ENCODE assay signal across 8 mouse cellular contexts in the genomic region with DNA sequence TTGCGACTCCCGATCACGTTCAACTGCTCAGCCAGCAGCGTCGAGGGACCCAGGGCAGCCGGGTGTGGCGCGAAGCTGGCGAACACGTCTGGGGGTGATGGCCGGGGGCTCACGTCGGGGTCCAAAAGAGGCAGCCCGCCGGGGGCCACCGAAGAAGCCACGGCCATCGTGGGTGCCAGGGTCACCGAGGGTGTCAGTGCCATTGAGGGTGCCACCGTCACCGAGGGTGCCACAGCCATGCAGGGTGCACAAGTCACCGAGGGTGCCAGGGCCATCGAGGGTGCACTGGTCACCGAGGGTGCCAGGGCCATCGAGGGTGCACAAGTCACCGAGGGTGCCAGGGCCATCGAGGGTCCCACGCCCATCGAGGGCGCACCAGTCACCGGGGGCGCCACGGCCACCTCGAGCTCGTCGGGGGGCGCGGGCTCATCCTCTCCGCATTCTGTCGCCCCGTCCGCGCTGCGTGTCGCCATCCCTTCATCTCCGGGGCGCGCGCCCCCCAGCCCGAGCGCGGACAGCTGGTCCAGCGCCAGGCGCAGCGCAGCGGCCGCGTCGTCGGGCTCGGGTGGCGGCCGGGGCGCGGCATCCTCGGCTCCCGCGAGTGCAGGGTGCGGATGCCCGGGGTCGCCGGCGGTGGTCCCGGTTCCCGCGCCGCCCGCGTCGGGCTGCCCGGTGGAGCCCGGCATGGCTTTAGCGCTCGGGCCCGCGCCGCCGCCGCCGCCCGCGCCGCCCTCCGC. TPM values are rescaled to one million over a fixed set of nuclear protein-coding genes. Genes with fewer than 3 reads are reported as not detected.
DNase-seq lines count a peak whose midpoint lies in the region; ATAC-seq and TF ChIP-seq lines count a peak whose summit lies in the region.

No protein-coding gene starts in this region.

- no peaks in the 10 kb centered on the region for H3K9me3 ChIP-seq in heart, embryonic 14.5 days (ENCODE audit: control insufficient read depth, low read length)
- H3K9me3 ChIP-seq in liver, embryonic 15.5 days (replicated peaks) = no peaks in the 10 kb centered on the region
- no peaks in the 10 kb centered on the region for H3K9me3 ChIP-seq in stomach, embryonic 15.5 days

- TF ChIP-seq CTCF in liver, adult 2 months (IDR thresholded peaks at IDR 0.05; ENCODE audit: low read depth, low read length) = no peak
- TF ChIP-seq CTCF in cortical plate, adult 2 months (IDR thresholded peaks at IDR 0.05; ENCODE audit: extremely low read depth, insufficient read depth, low read length) = no peak

- H3K36me3 ChIP-seq in liver, adult 2 months (ENCODE audit: control insufficient read depth, insufficient read depth, low read length) = no peaks in the 10 kb centered on the region; the same call in 1 of the 2 replicates
- peaks cover 47% of the 10 kb centered on the region for H3K36me3 ChIP-seq in heart, embryonic 14.5 days (ENCODE audit: control insufficient read depth, insufficient read depth, low read length)
- peaks cover 21% of the 10 kb centered on the region for H3K36me3 ChIP-seq in liver, embryonic 15.5 days (replicated peaks)
- peaks cover 15% of the 10 kb centered on the region for H3K36me3 ChIP-seq in stomach, embryonic 15.5 days

- no peaks in the 10 kb centered on the region for H3K27me3 ChIP-seq in liver, adult 2 months (ENCODE audit: control insufficient read depth, insufficient read depth, low read length)
- H3K27me3 ChIP-seq in heart, embryonic 14.5 days (ENCODE audit: control insufficient read depth, insufficient read depth, low read length) = no peaks in the 10 kb centered on the region
- H3K27me3 ChIP-seq in liver, embryonic 15.5 days = peaks cover 19% of the 10 kb centered on the region
- H3K27me3 ChIP-seq in stomach, embryonic 15.5 days (replicated peaks) = no peaks in the 10 kb centered on the region

- peaks cover 12% of the 10 kb centered on the region; the same call in 1 of the 2 replicates for H3K4me1 ChIP-seq in liver, adult 2 months (ENCODE audit: control insufficient read depth, insufficient read depth, low read length)
- H3K4me1 ChIP-seq in cortical plate, adult 2 months (ENCODE audit: control insufficient read depth, insufficient read depth, low read length) = peaks cover 4% of the 10 kb centered on the region; the same call in 1 of the 2 replicates
- H3K4me1 ChIP-seq in heart, embryonic 14.5 days (ENCODE audit: control insufficient read depth in 2 of 2, insufficient read depth in 2 of 2, low read length in 2 of 2) = peaks cover 23 to 30% of the 10 kb centered on the region in 2 experiments
- H3K4me1 ChIP-seq in liver, embryonic 15.5 days (replicated peaks) = peaks cover 60% of the 10 kb centered on the region
- H3K4me1 ChIP-seq in stomach, embryonic 15.5 days = peaks cover 35% of the 10 kb centered on the region

- peak overlapping the region; percentile 57 for H3K4me3 ChIP-seq in liver, adult 2 months (ENCODE audit: insufficient read depth, low read depth, low read length)
- peak overlapping the region; percentile 55 for H3K4me3 ChIP-seq in cortical plate, adult 2 months (ENCODE audit: insufficient read depth, low read length)
- peak overlapping the region; percentile 63 to 86 for H3K4me3 ChIP-seq in heart, embryonic 14.5 days (ENCODE audit: control insufficient read depth in 1 of 2, insufficient read depth in 1 of 2, low read depth in 1 of 2, low read length in 2 of 2)
- H3K4me3 ChIP-seq in liver, embryonic 15.5 days (replicated peaks) = peak overlapping the region; percentile 71
- H3K4me3 ChIP-seq in stomach, embryonic 15.5 days (replicated peaks) = peak overlapping the region; percentile 87

- no peak for DNase-seq in liver, adult 2 months (ENCODE audit: extremely low read depth, low read depth, low spot score)
- no peak for DNase-seq in liver
- no peak for DNase-seq in yolk sac, embryonic 10.5 days (ENCODE audit: low spot score)
- DNase-seq in cerebellum, adult 11-12 months = no peak

- WGBS in liver, adult 2 months = 6% methylated on average over 92 of the region's 94 CpGs
- WGBS in heart, embryonic 14.5 days = under 1% methylated on average over 89 of the region's 94 CpGs
- 1% methylated on average over 67 of the region's 94 CpGs for WGBS in liver, embryonic 15.5 days (ENCODE audit: insufficient replicate concordance)
- WGBS in stomach, embryonic 15.5 days = under 1% methylated on average over 87 of the region's 94 CpGs

- ATAC-seq in heart, embryonic 14.5 days (ENCODE audit: insufficient number of reproducible peaks, insufficient read depth, low FRiP score, low read depth) = peak; percentile 0; the same call in 1 of the 2 replicates
- 0 out of 2 replicates have a peak, but pooled peaks have one; percentile 5 for ATAC-seq in liver, embryonic 15.5 days (ENCODE audit: insufficient read depth)
- ATAC-seq in stomach, embryonic 15.5 days (ENCODE audit: insufficient read depth, low FRiP score, low read depth) = no peak

- H3K79me2 ChIP-seq in liver, adult 2 months (ENCODE audit: control insufficient read depth, insufficient read depth, low read length) = peaks cover 7% of the 10 kb centered on the region

- H3K4me2 ChIP-seq in heart, embryonic 14.5 days (ENCODE audit: low read length) = peak overlapping the region; percentile 96
- peak overlapping the region; percentile 99 for H3K4me2 ChIP-seq in liver, embryonic 15.5 days
- H3K4me2 ChIP-seq in stomach, embryonic 15.5 days = peak overlapping the region; percentile 88

- no peak overlapping the region for H3K27ac ChIP-seq in liver, adult 2 months (replicated peaks; ENCODE audit: insufficient read depth, low read depth, low read length)
- peak overlapping the region; percentile 33; the same call in 1 of the 2 replicates for H3K27ac ChIP-seq in cortical plate, adult 2 months (ENCODE audit: insufficient read depth, low read length)
- peak overlapping the region; percentile 85 to 89 for H3K27ac ChIP-seq in heart, embryonic 14.5 days (replicated peaks in 1 of 2; ENCODE audit: control insufficient read depth in 1 of 2, insufficient read depth in 1 of 2, low read depth in 2 of 2, low read length in 2 of 2)
- peak overlapping the region; percentile 48; the same call in 1 of the 2 replicates for H3K27ac ChIP-seq in liver, embryonic 15.5 days (replicated peaks)
- peak overlapping the region; percentile 77 for H3K27ac ChIP-seq in stomach, embryonic 15.5 days

- peak overlapping the region; percentile 78 for H3K9ac ChIP-seq in liver, adult 2 months (ENCODE audit: low read depth, low read length)
- H3K9ac ChIP-seq in heart, embryonic 14.5 days (ENCODE audit: low read length) = peak overlapping the region; percentile 96
- H3K9ac ChIP-seq in liver, embryonic 15.5 days = peak overlapping the region; percentile 72
- H3K9ac ChIP-seq in stomach, embryonic 15.5 days = peak overlapping the region; percentile 91

- no peak for TF ChIP-seq POLR2A in liver, adult 2 months (IDR thresholded peaks at IDR 0.05; ENCODE audit: extremely low read depth, insufficient read depth, low read length)
- TF ChIP-seq POLR2A in cortical plate, adult 2 months (IDR thresholded peaks at IDR 0.05; ENCODE audit: extremely low read depth, insufficient read depth, low read length) = no peak

RNA-seq across cellular contexts. Expression of gene Mex3d, which starts 0.6 kb away (rescaled TPM):
- 1.0 and 2.6 TPM in 2 replicates for total RNA-seq in liver, adult 2 months (2014; rRNA removed)
- 2.1 and 2.4 TPM in 2 replicates for polyA plus RNA-seq in liver, adult 2 months (2012; rRNA removed)
- 13.8 and 14.3 TPM in 2 replicates for polyA plus RNA-seq in cortical plate, adult 2 months (2012; rRNA removed)
- polyA plus RNA-seq in heart, embryonic 14.5 days (2014; fragmentation: Nextera tagmentation; extraction: Ambion mirVana) = 3.9 and 6.3 TPM in 2 replicates
- 0.78 and 0.92 TPM in 2 replicates for polyA plus RNA-seq in liver, embryonic 15.5 days (2015; fragmentation: Nextera tagmentation; extraction: Ambion mirVana)
- polyA plus RNA-seq in stomach, embryonic 15.5 days (2015; fragmentation: Nextera tagmentation; extraction: Ambion mirVana) = 7.8 and 8.7 TPM in 2 replicates

RNA-seq across cellular contexts. Expression of gene Mbd3, which starts 12.4 kb away (rescaled TPM):
- total RNA-seq in liver, adult 2 months (2014; rRNA removed) = 21.1 and 32.8 TPM in 2 replicates
- polyA plus RNA-seq in liver, adult 2 months (2012; rRNA removed) = 73.5 and 76.7 TPM in 2 replicates
- polyA plus RNA-seq in cortical plate, adult 2 months (2012; rRNA removed) = 186 and 210 TPM in 2 replicates
- polyA plus RNA-seq in heart, embryonic 14.5 days (2014; fragmentation: Nextera tagmentation; extraction: Ambion mirVana) = 116 and 125 TPM in 2 replicates
- polyA plus RNA-seq in liver, embryonic 15.5 days (2015; fragmentation: Nextera tagmentation; extraction: Ambion mirVana) = 63.2 and 74.5 TPM in 2 replicates
- polyA plus RNA-seq in stomach, embryonic 15.5 days (2015; fragmentation: Nextera tagmentation; extraction: Ambion mirVana) = 204 and 216 TPM in 2 replicates

RNA-seq across cellular contexts. Expression of gene Uqcr11, which starts 19.7 kb away (rescaled TPM):
- 1,362 and 1,401 TPM in 2 replicates for total RNA-seq in liver, adult 2 months (2014; rRNA removed)
- 2,210 and 2,521 TPM in 2 replicates for polyA plus RNA-seq in liver, adult 2 months (2012; rRNA removed)
- 1,456 and 1,595 TPM in 2 replicates for polyA plus RNA-seq in cortical plate, adult 2 months (2012; rRNA removed)
- 2,007 and 2,169 TPM in 2 replicates for polyA plus RNA-seq in heart, embryonic 14.5 days (2014; fragmentation: Nextera tagmentation; extraction: Ambion mirVana)
- 526 and 581 TPM in 2 replicates for polyA plus RNA-seq in liver, embryonic 15.5 days (2015; fragmentation: Nextera tagmentation; extraction: Ambion mirVana)
- polyA plus RNA-seq in stomach, embryonic 15.5 days (2015; fragmentation: Nextera tagmentation; extraction: Ambion mirVana) = 724 and 753 TPM in 2 replicates

RNA-seq across cellular contexts. Expression of gene Plk5, which starts 30.6 kb away (rescaled TPM):
- total RNA-seq in liver, adult 2 months (2014; rRNA removed) = 0.60 and 1.4 TPM in 2 replicates
- 3.5 and 6.6 TPM in 2 replicates for polyA plus RNA-seq in liver, adult 2 months (2012; rRNA removed)
- polyA plus RNA-seq in cortical plate, adult 2 months (2012; rRNA removed) = 36.3 and 40.3 TPM in 2 replicates
- not detected in 2 replicates for polyA plus RNA-seq in heart, embryonic 14.5 days (2014; fragmentation: Nextera tagmentation; extraction: Ambion mirVana)
- 0.03 and 0.06 TPM in 2 replicates for polyA plus RNA-seq in liver, embryonic 15.5 days (2015; fragmentation: Nextera tagmentation; extraction: Ambion mirVana)
- 0.30 and 0.67 TPM in 2 replicates for polyA plus RNA-seq in stomach, embryonic 15.5 days (2015; fragmentation: Nextera tagmentation; extraction: Ambion mirVana)

RNA-seq across cellular contexts. Expression of gene Adamtsl5, which starts 38.7 kb away (rescaled TPM):
- total RNA-seq in liver, adult 2 months (2014; rRNA removed) = 0.28 and 0.40 TPM in 2 replicates
- 1.4 and 1.6 TPM in 2 replicates for polyA plus RNA-seq in liver, adult 2 months (2012; rRNA removed)
- 7.9 and 9.4 TPM in 2 replicates for polyA plus RNA-seq in cortical plate, adult 2 months (2012; rRNA removed)
- 6.8 and 7.8 TPM in 2 replicates for polyA plus RNA-seq in heart, embryonic 14.5 days (2014; fragmentation: Nextera tagmentation; extraction: Ambion mirVana)
- polyA plus RNA-seq in liver, embryonic 15.5 days (2015; fragmentation: Nextera tagmentation; extraction: Ambion mirVana) = 2.2 and 2.3 TPM in 2 replicates
- polyA plus RNA-seq in stomach, embryonic 15.5 days (2015; fragmentation: Nextera tagmentation; extraction: Ambion mirVana) = 13.7 and 17.0 TPM in 2 replicates
